Mouse (Mus musculus): Measurements from ENCODE around the gene Nckap5. TPM values are rescaled to one million over a fixed set of nuclear protein-coding genes. Genes with fewer than 3 reads are reported as not detected.

Nckap5 gene
- polyA plus RNA-seq, 1 experiment from 2014 or later: 12.3 TPM

- Histone ChIP-seq H3K27me3 (replicated peaks; ENCODE audit: control insufficient read depth, insufficient read depth, low read length) (no peaks in the 10 kb centered on the region), H3K9me3 (ENCODE audit: control insufficient read depth) (no peaks in the 10 kb centered on the region), H3K4me2 (replicated peaks; ENCODE audit: low read depth) (no peak overlapping the region), H3K4me3 (ENCODE audit: low read depth, low read length) (no peak overlapping the region), H3K4me1 (replicated peaks; ENCODE audit: control insufficient read depth, insufficient read depth, low read length) (no peaks in the 10 kb centered on the region), H3K36me3 (ENCODE audit: control insufficient read depth, insufficient read depth) (no peaks in the 10 kb centered on the region), H3K27ac (ENCODE audit: low read depth, low read length) (no peak overlapping the region), H3K9ac (ENCODE audit: low read depth, low read length) (no peak overlapping the region)
- 0 out of 2 replicates have a peak, but pooled peaks have one; percentile 60 for ATAC-seq
- TF ChIP-seq CTCF (IDR thresholded peaks at IDR 0.05; ENCODE audit: low read depth): peak; percentile 72
- 25% methylated on average over 5 of the region's 5 CpGs for WGBS
Measured at GRCm38 (mm10) chr1:126431594-126431993, 399.0 kb downstream of the Nckap5 start.

GRCm38 (mm10) chr1:126411426-126411825 is 419.2 kb downstream of the Nckap5 start:
- TF ChIP-seq CTCF (IDR thresholded peaks at IDR 0.05; ENCODE audit: low read depth): no peak
- H3K9ac ChIP-seq (ENCODE audit: low read depth, low read length): no peak overlapping the region
- H3K4me2 ChIP-seq (replicated peaks; ENCODE audit: low read depth): no peak overlapping the region
- no peak for ATAC-seq
- no peaks in the 10 kb centered on the region for H3K27me3 ChIP-seq (replicated peaks; ENCODE audit: control insufficient read depth, insufficient read depth, low read length)
- no peaks in the 10 kb centered on the region for H3K36me3 ChIP-seq (ENCODE audit: control insufficient read depth, insufficient read depth)
- WGBS: 75% methylated on average over 5 of the region's 5 CpGs
- H3K9me3 ChIP-seq (ENCODE audit: control insufficient read depth): no peaks in the 10 kb centered on the region
- H3K4me1 ChIP-seq (replicated peaks; ENCODE audit: control insufficient read depth, insufficient read depth, low read length): no peaks in the 10 kb centered on the region
- H3K4me3 ChIP-seq (ENCODE audit: low read depth, low read length): no peak overlapping the region
- H3K27ac ChIP-seq (ENCODE audit: low read depth, low read length): no peak overlapping the region

GRCm38 (mm10) chr1:126407886-126408285 is 422.7 kb downstream of the Nckap5 start:
- TF ChIP-seq CTCF (IDR thresholded peaks at IDR 0.05; ENCODE audit: low read depth): peak; percentile 81
- no peak overlapping the region for H3K27ac ChIP-seq (ENCODE audit: low read depth, low read length)
- no peak overlapping the region for H3K4me3 ChIP-seq (ENCODE audit: low read depth, low read length)
- H3K27me3 ChIP-seq (replicated peaks; ENCODE audit: control insufficient read depth, insufficient read depth, low read length): no peaks in the 10 kb centered on the region
- no peak overlapping the region for H3K9ac ChIP-seq (ENCODE audit: low read depth, low read length)
- no peak overlapping the region for H3K4me2 ChIP-seq (replicated peaks; ENCODE audit: low read depth)
- WGBS: 8% methylated on average over 4 of the region's 4 CpGs
- ATAC-seq: no peak
- no peaks in the 10 kb centered on the region for H3K36me3 ChIP-seq (ENCODE audit: control insufficient read depth, insufficient read depth)
- H3K4me1 ChIP-seq (replicated peaks; ENCODE audit: control insufficient read depth, insufficient read depth, low read length): no peaks in the 10 kb centered on the region
- no peaks in the 10 kb centered on the region for H3K9me3 ChIP-seq (ENCODE audit: control insufficient read depth)

GRCm38 (mm10) chr1:126405543-126405942 is 425.1 kb downstream of the Nckap5 start:
- no peak for ATAC-seq
- WGBS: 81% methylated on average over 2 of the region's 2 CpGs
- Histone ChIP-seq H3K4me1 (replicated peaks; ENCODE audit: control insufficient read depth, insufficient read depth, low read length) (no peaks in the 10 kb centered on the region), H3K9me3 (ENCODE audit: control insufficient read depth) (no peaks in the 10 kb centered on the region), H3K27me3 (replicated peaks; ENCODE audit: control insufficient read depth, insufficient read depth, low read length) (no peaks in the 10 kb centered on the region), H3K9ac (ENCODE audit: low read depth, low read length) (no peak overlapping the region), H3K4me3 (ENCODE audit: low read depth, low read length) (no peak overlapping the region), H3K4me2 (replicated peaks; ENCODE audit: low read depth) (no peak overlapping the region), H3K27ac (ENCODE audit: low read depth, low read length) (no peak overlapping the region), H3K36me3 (ENCODE audit: control insufficient read depth, insufficient read depth) (no peaks in the 10 kb centered on the region)
- TF ChIP-seq CTCF (IDR thresholded peaks at IDR 0.05; ENCODE audit: low read depth): no peak

GRCm38 (mm10) chr1:126403970-126404369 is 426.6 kb downstream of the Nckap5 start:
- Histone ChIP-seq H3K9me3 (ENCODE audit: control insufficient read depth) (no peaks in the 10 kb centered on the region), H3K27me3 (replicated peaks; ENCODE audit: control insufficient read depth, insufficient read depth, low read length) (no peaks in the 10 kb centered on the region), H3K4me3 (ENCODE audit: low read depth, low read length) (no peak overlapping the region), H3K27ac (ENCODE audit: low read depth, low read length) (no peak overlapping the region), H3K4me2 (replicated peaks; ENCODE audit: low read depth) (no peak overlapping the region), H3K36me3 (ENCODE audit: control insufficient read depth, insufficient read depth) (no peaks in the 10 kb centered on the region), H3K9ac (ENCODE audit: low read depth, low read length) (no peak overlapping the region), H3K4me1 (replicated peaks; ENCODE audit: control insufficient read depth, insufficient read depth, low read length) (no peaks in the 10 kb centered on the region)
- no peak for ATAC-seq
- TF ChIP-seq CTCF (IDR thresholded peaks at IDR 0.05; ENCODE audit: low read depth): no peak

GRCm38 (mm10) chr1:126391204-126391603 is 439.4 kb downstream of the Nckap5 start:
- H3K9ac ChIP-seq (ENCODE audit: low read depth, low read length): no peak overlapping the region

More at GRCm38 (mm10) chr1:126391204-126391603, 439.4 kb downstream of the Nckap5 start:
- no peaks in the 10 kb centered on the region for H3K27me3 ChIP-seq (replicated peaks; ENCODE audit: control insufficient read depth, insufficient read depth, low read length)
- H3K9me3 ChIP-seq (ENCODE audit: control insufficient read depth): no peaks in the 10 kb centered on the region
- no peak for ATAC-seq
- WGBS: 65% methylated on average over 4 of the region's 4 CpGs
- H3K4me3 ChIP-seq (ENCODE audit: low read depth, low read length): no peak overlapping the region
- no peak overlapping the region for H3K27ac ChIP-seq (ENCODE audit: low read depth, low read length)
- H3K36me3 ChIP-seq (ENCODE audit: control insufficient read depth, insufficient read depth): no peaks in the 10 kb centered on the region
- H3K4me2 ChIP-seq (replicated peaks; ENCODE audit: low read depth): no peak overlapping the region
- H3K4me1 ChIP-seq (replicated peaks; ENCODE audit: control insufficient read depth, insufficient read depth, low read length): no peaks in the 10 kb centered on the region
- TF ChIP-seq CTCF (IDR thresholded peaks at IDR 0.05; ENCODE audit: low read depth): no peak
